Mouse (Mus musculus): ENCODE measurements around the gene Lrrc39. TPM values are rescaled to one million over a fixed set of nuclear protein-coding genes. Genes with fewer than 3 reads are reported as not detected.

Lrrc39 gene
- polyA plus RNA-seq, 1 experiment from 2014 or later, result 0.35 TPM

GRCm38 (mm10) chr3:116570628-116571027, 7.9 kb downstream of the Lrrc39 start:
- H3K27ac ChIP-seq, result no peak overlapping the region
- H3K9ac ChIP-seq, result no peak overlapping the region
- WGBS, result 80% methylated on average over 2 of the region's 2 CpGs
- H3K9me3 ChIP-seq, result no peaks in the 10 kb centered on the region
- H3K4me3 ChIP-seq, result no peak overlapping the region
- no peak overlapping the region for H3K4me2 ChIP-seq
- no peaks in the 10 kb centered on the region for H3K36me3 ChIP-seq (replicated peaks)
- H3K4me1 ChIP-seq, result no peaks in the 10 kb centered on the region
- no peaks in the 10 kb centered on the region for H3K27me3 ChIP-seq (replicated peaks)
- no peak for ATAC-seq (replicated peaks)

- WGBS, result 66% methylated on average over 3 of the region's 3 CpGs
- no peak for ATAC-seq (replicated peaks)
- H3K4me1 ChIP-seq, result no peaks in the 10 kb centered on the region
These were observed 14.5 kb downstream of the Lrrc39 start for GRCm38 (mm10) chr3:116577286-116577685.

GRCm38 (mm10) chr3:116582201-116582600, 19.4 kb downstream of the Lrrc39 start:
- Histone ChIP-seq H3K27ac (no peak overlapping the region), H3K4me2 (no peak overlapping the region), H3K36me3 (replicated peaks) (peaks cover 38% of the 10 kb centered on the region), H3K4me1 (no peaks in the 10 kb centered on the region), H3K9ac (no peak overlapping the region), H3K4me3 (no peak overlapping the region), H3K9me3 (no peaks in the 10 kb centered on the region), H3K27me3 (replicated peaks) (no peaks in the 10 kb centered on the region)
- no peak for ATAC-seq (replicated peaks)
- 98% methylated on average over 9 of the region's 9 CpGs for WGBS

More at GRCm38 (mm10) chr3:116577286-116577685, 14.5 kb downstream of the Lrrc39 start:
- Histone ChIP-seq H3K27ac (no peak overlapping the region), H3K4me3 (no peak overlapping the region), H3K9ac (no peak overlapping the region), H3K4me2 (no peak overlapping the region), H3K9me3 (no peaks in the 10 kb centered on the region), H3K36me3 (replicated peaks) (peaks cover 8% of the 10 kb centered on the region; the same call in 1 of the 2 replicates), H3K27me3 (replicated peaks) (no peaks in the 10 kb centered on the region)

GRCm38 (mm10) chr3:116594076-116594727, 31.4 kb downstream of the Lrrc39 start:
- H3K4me1 ChIP-seq, result peaks cover 18% of the 10 kb centered on the region
- peak overlapping the region; percentile 48 for H3K4me2 ChIP-seq
- no peaks in the 10 kb centered on the region for H3K27me3 ChIP-seq (replicated peaks)
- peaks cover 13% of the 10 kb centered on the region for H3K36me3 ChIP-seq (replicated peaks)
- peak overlapping the region; percentile 79 for H3K9ac ChIP-seq
- ATAC-seq (replicated peaks), result peak; percentile 89
- H3K4me3 ChIP-seq, result peak overlapping the region; percentile 97
- WGBS, result 2% methylated on average over 22 of the region's 22 CpGs
- peak overlapping the region; percentile 91 for H3K27ac ChIP-seq
- no peaks in the 10 kb centered on the region for H3K9me3 ChIP-seq

- H3K27me3 ChIP-seq (replicated peaks), result no peaks in the 10 kb centered on the region
- H3K4me1 ChIP-seq, result peaks cover 18% of the 10 kb centered on the region
- peaks cover 5% of the 10 kb centered on the region for H3K36me3 ChIP-seq (replicated peaks)
- peak; percentile 99 for ATAC-seq (replicated peaks)
- under 1% methylated on average over 65 of the region's 65 CpGs for WGBS
- peak within 1 kb of the TSS; percentile 91 for H3K27ac ChIP-seq
- peak within 1 kb of the TSS; percentile 79 for H3K9ac ChIP-seq
- no peaks in the 10 kb centered on the region for H3K9me3 ChIP-seq
- H3K4me3 ChIP-seq, result peak within 1 kb of the TSS; percentile 97
- H3K4me2 ChIP-seq, result peak within 1 kb of the TSS; percentile 86
These were observed 32.2 kb downstream of the Lrrc39 start, which contains the start of gene Sass6 for GRCm38 (mm10) chr3:116594728-116595602. Gene Sass6 (plus strand): TSS chr3:116594982.

- Histone ChIP-seq H3K9ac (peak overlapping the region; percentile 62), H3K27me3 (replicated peaks) (no peaks in the 10 kb centered on the region), H3K4me2 (peak overlapping the region; percentile 86), H3K36me3 (replicated peaks) (peaks cover 5% of the 10 kb centered on the region), H3K4me3 (peak overlapping the region; percentile 97), H3K9me3 (no peaks in the 10 kb centered on the region), H3K4me1 (peaks cover 18% of the 10 kb centered on the region), H3K27ac (no peak overlapping the region)
- 10% methylated on average over 10 of the region's 10 CpGs for WGBS
- ATAC-seq (replicated peaks), result no peak
These were observed 32.8 kb downstream of the Lrrc39 start for GRCm38 (mm10) chr3:116595603-116595991.

- no peak overlapping the region for H3K4me2 ChIP-seq
- H3K9ac ChIP-seq, result no peak overlapping the region
- H3K27ac ChIP-seq, result no peak overlapping the region
- H3K27me3 ChIP-seq (replicated peaks), result no peaks in the 10 kb centered on the region
- WGBS, result 90% methylated on average over 2 of the region's 2 CpGs
- H3K4me3 ChIP-seq, result no peak overlapping the region
- ATAC-seq (replicated peaks), result no peak
- no peaks in the 10 kb centered on the region for H3K9me3 ChIP-seq
- H3K4me1 ChIP-seq, result peaks cover 9% of the 10 kb centered on the region
- no peaks in the 10 kb centered on the region for H3K36me3 ChIP-seq (replicated peaks)
These were observed 36.9 kb downstream of the Lrrc39 start for GRCm38 (mm10) chr3:116599705-116600104.

GRCm38 (mm10) chr3:116601005-116601404, 38.2 kb downstream of the Lrrc39 start:
- Histone ChIP-seq H3K27ac (no peak overlapping the region), H3K36me3 (replicated peaks) (no peaks in the 10 kb centered on the region), H3K4me2 (no peak overlapping the region), H3K4me3 (no peak overlapping the region), H3K4me1 (peaks cover under 1% of the 10 kb centered on the region), H3K27me3 (replicated peaks) (no peaks in the 10 kb centered on the region), H3K9ac (no peak overlapping the region), H3K9me3 (no peaks in the 10 kb centered on the region)
- ATAC-seq (replicated peaks), result no peak
- whole genome bisulfite sequencing, result 90% methylated on average over 5 of the region's 5 CpGs

- Histone ChIP-seq H3K4me2 (no peak overlapping the region), H3K4me3 (no peak overlapping the region), H3K27me3 (replicated peaks) (no peaks in the 10 kb centered on the region), H3K9me3 (no peaks in the 10 kb centered on the region), H3K9ac (no peak overlapping the region), H3K4me1 (no peaks in the 10 kb centered on the region), H3K27ac (no peak overlapping the region), H3K36me3 (replicated peaks) (no peaks in the 10 kb centered on the region)
- no peak for ATAC-seq (replicated peaks)
- 90% methylated on average over 5 of the region's 5 CpGs for WGBS
These were observed 39.0 kb downstream of the Lrrc39 start for GRCm38 (mm10) chr3:116601781-116602180.

GRCm38 (mm10) chr3:116604570-116604969, 41.8 kb downstream of the Lrrc39 start:
- no peaks in the 10 kb centered on the region for H3K4me1 ChIP-seq
- ATAC-seq (replicated peaks), result no peak
- WGBS, result 74% methylated on average over 9 of the region's 9 CpGs
- H3K9me3 ChIP-seq, result no peaks in the 10 kb centered on the region
- H3K27ac ChIP-seq, result no peak overlapping the region
- no peak overlapping the region for H3K4me3 ChIP-seq
- H3K27me3 ChIP-seq (replicated peaks), result no peaks in the 10 kb centered on the region
- H3K36me3 ChIP-seq (replicated peaks), result 0 out of 2 replicates have a peak, but pooled peaks cover 6% of the 10 kb centered on the region
- H3K9ac ChIP-seq, result no peak overlapping the region
- H3K4me2 ChIP-seq, result no peak overlapping the region

GRCm38 (mm10) chr3:116614295-116614892, 51.6 kb downstream of the Lrrc39 start, which contains the start of gene Trmt13:
Gene Trmt13 (minus strand): TSS chr3:116614587.
- 83% methylated on average over 10 of the region's 10 CpGs for WGBS

More at GRCm38 (mm10) chr3:116614295-116614892, 51.6 kb downstream of the Lrrc39 start, which contains the start of gene Trmt13:
- ATAC-seq (replicated peaks), result no peak
- Histone ChIP-seq H3K36me3 (replicated peaks) (peaks cover 9% of the 10 kb centered on the region; the same call in 1 of the 2 replicates), H3K9me3 (no peaks in the 10 kb centered on the region), H3K4me1 (no peaks in the 10 kb centered on the region), H3K9ac (no peak within 1 kb of the TSS), H3K27ac (no peak within 1 kb of the TSS), H3K27me3 (replicated peaks) (no peaks in the 10 kb centered on the region), H3K4me3 (no peak within 1 kb of the TSS), H3K4me2 (no peak within 1 kb of the TSS)
